Mouse (Mus musculus) CH12.LX (cell line): ENCODE measurements around the gene Gnptab.

ENCODE experiments used
- CHD1 ChIP-seq: IDR thresholded peaks from 2 replicates; pipeline ENCODE4 v1.6.1; 2012; ENCODE audit warnings: low read depth, low read length, improper control_type of control experiment, inconsistent platforms
- CTCF ChIP-seq, 2 experiments: IDR thresholded peaks in 1 of 2; conservative IDR thresholded peaks in 1 of 2; 2 replicates each; pipeline ENCODE4 v1.5.1; 2011 to 2012; ENCODE audit warnings: low read depth in 2 of 2, low read length in 2 of 2, improper control_type of control experiment in 1 of 2, inconsistent platforms in 1 of 2, mild to moderate bottlenecking in 1 of 2, moderate library complexity in 1 of 2
- POLR2A ChIP-seq: IDR thresholded peaks from 2 replicates; pipeline ENCODE4 v1.6.1; 2011; ENCODE audit warnings: low read depth, mild to moderate bottlenecking, improper control_type of control experiment, low read length
- SIN3A ChIP-seq: IDR thresholded peaks from 2 replicates; pipeline ENCODE4 v1.6.1; 2012; ENCODE audit warnings: low read length, improper control_type of control experiment, inconsistent platforms
- TCF12 ChIP-seq: IDR thresholded peaks from 2 replicates; pipeline ENCODE4 v1.6.1; 2014; ENCODE audit warnings: low read depth, mild to moderate bottlenecking, inconsistent platforms, low read length, improper control_type of control experiment
- ZMIZ1 ChIP-seq: IDR thresholded peaks from 2 replicates; pipeline ENCODE4 v1.6.1; 2012; ENCODE audit warnings: low read depth, mild to moderate bottlenecking, inconsistent platforms, low read length, improper control_type of control experiment

GRCm38 (mm10) chr10:88451990-88452389 is 73.1 kb downstream of the Gnptab start:
- no peak for TF ChIP-seq CTCF (conservative IDR thresholded peaks at IDR 0.05 in 1 of 2, IDR thresholded peaks at IDR 0.05 in 1 of 2; ENCODE audit: low read depth in 2 of 2, low read length in 2 of 2)
- TF ChIP-seq POLR2A, result no peak
- TF ChIP-seq SIN3A, result no peak
- TF ChIP-seq CHD1, result no peak
- no peak for TF ChIP-seq ZMIZ1
- no peak for TF ChIP-seq TCF12
